Mouse (Mus musculus) kidney, postnatal 14 days (tissue): ENCODE measurements around the gene Ap1s3.

Experiments
- DNase-seq: peaks from one replicate; pipeline ENCODE4 v3.0.0; 2022; ENCODE audit warnings: mixed read lengths

The Ap1s3 gene

DNA sequence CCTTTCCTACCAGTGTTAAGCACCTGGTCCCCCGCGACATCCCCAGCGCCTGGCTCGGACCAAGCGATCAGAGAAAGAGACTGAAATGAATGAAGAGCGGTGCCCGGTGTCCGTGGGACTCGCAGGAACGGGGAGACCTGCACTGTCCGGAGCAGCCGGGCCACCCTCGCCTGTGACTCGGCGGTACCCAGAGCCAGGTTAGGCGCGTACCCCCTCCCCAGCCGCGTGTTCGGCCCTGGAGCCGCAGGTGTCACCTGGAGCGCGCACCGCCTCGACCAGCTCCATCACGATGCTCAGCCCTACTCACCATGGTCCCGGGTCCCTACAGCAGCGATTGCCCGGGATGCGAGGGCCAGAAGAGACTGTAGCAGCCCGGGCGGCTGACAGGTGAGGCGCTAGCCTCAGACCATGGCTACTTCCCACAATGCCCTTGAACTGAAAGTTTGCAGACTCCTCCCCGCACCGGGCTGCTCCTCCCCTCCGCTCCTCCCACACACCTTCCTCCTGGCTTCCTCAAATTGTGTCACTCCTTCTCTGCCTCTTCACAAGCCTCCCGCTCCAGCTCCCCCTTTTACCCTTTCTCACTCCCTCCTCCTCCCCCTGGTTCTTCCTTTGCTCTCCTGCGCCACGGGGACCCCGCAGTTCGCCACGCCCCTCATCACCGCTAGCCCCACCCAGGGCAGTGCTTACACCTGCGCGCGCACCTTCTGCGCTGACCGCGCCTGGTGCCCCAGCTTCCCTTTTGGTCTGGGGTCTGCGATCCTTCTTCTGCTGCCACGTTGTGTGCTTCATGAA lies at the start of gene Ap1s3:
Gene Ap1s3 (minus strand): TSS at position 430 of the 795 bp plus-strand sequence.
- peak; percentile 83 for DNase-seq

DNA sequence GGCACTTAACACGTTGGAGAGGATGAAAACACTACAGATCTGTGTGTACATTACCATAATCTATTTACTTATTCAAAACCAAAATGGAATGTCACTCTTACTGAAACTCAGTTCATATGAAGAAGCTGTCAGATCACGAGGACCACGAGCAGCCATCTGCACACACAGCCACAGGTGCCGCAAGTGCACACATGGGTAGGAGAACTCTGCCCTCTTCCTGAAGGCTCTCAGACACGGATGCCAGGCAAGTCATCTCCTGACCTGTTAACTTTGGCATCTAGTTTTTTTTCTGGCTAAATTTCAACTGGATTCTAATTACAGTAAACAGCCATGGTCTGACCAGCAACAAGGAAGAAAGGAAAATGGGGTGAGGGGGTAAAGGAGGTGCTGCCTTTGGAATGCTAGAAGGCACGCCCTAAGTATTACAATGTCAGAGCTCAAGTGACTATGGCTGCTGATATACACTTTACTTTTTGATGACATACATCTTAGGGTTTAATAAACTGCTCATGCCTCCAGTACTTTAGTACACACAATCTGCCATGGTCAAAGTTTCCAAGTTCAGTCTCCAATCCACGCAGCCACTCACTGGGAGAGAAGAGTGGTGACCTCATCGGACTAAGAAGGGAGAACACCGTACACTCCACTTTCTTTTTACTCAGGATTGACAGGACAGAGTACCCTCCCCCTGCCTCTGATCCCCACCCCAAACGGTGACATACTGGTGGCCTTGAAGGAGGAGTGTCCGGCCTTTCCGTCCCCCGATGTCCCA lies 42.6 kb upstream of the Ap1s3 start:
- DNase-seq, result peak; percentile 55

DNA sequence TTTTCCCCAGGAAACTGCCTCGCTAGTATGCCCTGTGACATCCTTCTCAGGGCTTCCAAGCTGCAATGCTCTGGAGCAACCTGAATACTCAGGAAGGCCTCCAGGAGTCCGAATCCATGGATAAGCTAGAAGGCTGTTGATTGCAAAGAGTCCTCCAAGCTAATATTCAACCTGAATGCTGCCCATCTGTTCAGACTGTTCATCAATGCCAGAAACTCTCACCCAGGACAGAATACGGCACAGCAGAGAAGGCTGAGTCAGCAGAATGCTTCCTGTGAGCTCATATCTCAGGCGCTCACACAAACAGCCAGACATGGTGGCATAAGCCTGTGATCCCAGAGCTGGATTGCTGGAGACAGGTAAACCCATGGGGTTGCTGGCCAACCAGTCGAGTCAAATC lies 41.3 kb upstream of the Ap1s3 start:
- no peak for DNase-seq

DNA sequence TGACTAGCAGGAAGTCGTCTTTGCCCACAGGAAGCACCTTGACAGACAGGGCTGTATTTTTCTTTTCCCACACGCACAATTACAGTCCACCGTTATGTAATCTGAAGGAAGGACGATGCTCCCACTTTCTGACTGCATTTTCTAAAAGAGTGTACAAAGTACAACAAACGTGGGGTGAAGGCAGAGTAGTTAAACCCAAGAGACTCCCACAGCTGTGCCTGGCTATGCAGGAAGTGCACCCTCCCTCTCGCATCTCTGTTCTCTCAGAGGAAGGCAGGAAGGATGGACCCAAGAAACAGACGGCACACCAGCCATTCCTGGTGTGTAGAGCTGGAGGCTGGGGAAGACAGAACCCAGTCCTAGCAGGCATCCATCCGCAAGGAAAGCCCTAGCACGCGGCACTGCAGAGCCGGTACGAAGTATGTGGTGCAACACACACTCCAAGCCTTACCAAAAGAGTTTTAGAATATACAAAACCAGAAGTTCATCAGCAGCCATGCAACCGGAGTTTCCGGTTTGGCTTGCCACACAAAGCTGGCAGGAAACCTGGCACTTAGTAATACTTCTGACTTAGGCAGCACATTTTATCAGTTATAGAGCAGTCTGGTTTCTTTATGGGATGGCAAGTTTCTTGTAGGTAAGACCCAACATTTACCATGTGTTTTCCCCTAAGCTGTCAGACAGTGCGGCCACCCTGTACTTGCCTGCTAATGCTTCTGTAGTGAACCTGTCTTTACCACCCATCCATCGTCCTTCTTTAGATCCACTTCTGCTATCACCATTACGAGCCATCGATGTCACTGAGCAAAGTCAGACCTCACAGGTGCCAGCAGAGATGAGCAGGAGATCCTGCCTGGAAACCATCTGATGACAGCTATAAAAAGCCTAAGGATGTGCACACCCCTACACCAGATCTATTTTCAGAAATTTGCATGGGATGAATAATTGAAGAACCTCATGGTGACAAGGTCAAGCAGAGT lies 39.7 kb upstream of the Ap1s3 start:
- DNase-seq, result peak; percentile 24

DNA sequence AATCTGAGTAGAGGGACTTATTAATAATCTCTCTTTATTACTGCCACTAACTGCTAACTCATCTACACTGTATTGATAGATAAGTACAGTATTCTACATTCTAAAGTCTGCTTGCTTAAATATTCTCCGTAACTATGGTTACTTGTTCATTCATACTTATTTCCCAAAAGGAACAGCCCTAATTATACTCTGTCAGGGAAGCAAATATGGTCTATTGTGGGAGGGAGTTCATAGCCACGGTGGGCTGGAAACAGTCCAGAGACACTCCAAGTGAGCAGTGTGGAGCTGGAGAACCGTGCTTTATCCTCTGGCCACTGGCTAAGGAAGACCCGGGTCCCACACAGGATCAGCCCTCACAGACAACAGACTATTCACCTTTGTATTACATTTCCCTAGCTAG lies 38.9 kb upstream of the Ap1s3 start:
- peak; percentile 22 for DNase-seq

DNA sequence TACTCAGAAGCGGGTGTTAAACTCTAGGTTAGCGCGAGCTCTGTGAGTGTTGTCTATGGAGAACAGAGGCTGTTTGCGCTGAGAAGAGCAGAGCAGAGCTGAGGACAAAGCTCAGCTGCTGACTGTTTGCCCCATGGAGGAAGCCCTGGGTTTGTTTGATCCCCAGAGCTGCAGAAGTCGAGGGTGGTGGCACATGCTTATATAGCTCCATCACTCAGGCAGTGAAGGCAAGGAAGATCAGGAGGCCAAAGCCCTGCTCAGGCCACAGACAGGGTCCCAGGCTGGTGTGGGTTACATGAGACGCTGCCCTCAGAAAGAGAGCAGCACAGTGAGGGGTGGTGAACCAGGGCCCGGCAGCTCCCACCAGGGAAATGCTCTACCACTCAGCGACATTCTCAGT lies 38.4 kb upstream of the Ap1s3 start:
- no peak for DNase-seq

DNA sequence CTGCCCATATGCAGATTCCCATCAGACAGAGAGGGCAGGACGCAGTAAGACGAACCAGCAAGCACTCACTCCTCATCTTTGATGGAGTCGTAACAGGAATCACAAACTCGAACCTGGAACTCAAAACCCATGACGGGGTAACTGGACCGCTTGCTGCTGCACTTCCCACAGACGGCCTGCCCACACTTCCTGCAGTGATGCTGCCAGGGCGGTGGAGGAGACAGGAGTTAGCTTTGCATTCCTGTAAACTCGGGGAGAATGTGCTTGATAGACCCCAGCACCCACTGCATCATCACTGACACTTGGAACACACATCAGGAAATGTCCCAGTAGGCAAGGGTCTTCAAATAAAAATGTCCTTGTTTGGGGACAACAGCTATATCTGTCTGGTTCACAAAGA lies 35.6 kb upstream of the Ap1s3 start:
- no peak for DNase-seq

DNA sequence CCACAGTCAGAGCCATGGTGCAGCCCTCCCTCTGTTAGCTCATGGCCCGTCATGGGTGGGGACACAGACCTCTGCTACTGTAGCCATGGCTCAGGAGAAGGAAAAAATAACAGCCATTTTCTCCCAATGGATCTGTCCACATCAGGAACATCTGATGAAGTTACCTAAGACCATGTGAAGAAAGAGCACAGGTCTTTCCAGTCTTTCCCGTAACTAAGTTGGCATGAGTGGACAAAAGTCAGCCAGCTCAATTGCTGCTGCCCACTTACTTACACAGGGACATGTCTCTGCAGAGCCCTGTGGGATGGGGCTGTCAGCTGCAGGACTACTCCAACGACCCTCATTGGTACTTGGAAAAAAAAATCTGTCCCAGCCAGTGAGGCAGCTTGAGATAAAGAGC lies 34.9 kb upstream of the Ap1s3 start:
- no peak for DNase-seq

DNA sequence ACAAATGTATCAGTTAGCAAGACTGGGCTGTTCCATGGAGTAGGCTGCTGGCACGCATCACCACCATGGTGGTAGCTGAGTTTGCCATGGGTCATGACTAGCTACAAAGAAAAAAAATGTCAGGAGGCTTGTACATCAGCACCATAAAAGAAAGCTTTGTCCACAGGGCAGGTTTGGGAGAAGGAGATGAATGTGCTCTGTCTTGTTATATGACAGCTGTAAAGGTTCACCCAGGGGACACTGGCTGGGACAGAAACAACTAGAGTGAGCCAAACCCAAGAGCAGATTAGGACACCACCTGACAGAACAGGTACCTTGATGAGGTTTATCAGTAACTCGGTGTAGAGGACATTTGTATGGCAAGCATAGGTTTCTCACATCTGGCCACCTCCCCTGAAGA lies 32.9 kb upstream of the Ap1s3 start:
- no peak for DNase-seq

DNA sequence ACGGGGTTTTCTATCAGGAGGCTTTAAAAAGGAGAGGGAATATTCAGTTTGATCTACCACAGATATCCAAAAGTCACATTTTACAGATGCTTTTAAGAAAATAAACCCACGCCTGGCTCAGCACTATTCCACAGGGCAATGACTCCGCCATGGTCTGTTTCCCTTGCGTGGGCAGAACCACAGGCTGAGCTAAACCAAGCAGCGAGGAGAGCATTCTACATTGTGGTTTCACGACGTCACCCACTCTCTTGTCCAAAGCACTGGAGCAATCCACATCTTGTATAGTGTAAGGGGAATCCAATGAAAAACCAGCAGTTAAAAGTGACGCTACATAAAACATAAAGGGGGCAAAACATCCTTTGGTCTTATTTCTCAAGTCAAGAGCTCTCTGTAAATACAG lies 31.7 kb upstream of the Ap1s3 start:
- no peak for DNase-seq

DNA sequence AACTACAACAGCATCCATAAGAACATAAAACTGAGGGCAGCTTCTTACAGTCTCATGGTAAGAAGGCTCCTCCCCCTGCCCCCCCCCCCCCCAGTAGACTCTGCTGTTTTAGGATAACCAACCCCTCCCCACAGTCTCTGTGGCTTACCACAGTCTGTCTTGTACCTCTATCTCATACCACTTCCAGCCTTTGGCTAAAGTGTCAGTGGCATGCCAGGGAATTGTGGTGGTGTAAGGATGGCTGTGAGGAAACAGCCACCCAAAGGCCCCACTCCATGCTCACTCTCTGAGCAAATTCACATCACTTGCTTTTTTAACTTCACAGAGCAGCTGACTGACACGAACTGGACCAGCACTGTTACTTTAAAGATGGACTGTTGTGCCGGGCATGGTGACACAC lies 26.7 kb upstream of the Ap1s3 start:
- no peak for DNase-seq

DNA sequence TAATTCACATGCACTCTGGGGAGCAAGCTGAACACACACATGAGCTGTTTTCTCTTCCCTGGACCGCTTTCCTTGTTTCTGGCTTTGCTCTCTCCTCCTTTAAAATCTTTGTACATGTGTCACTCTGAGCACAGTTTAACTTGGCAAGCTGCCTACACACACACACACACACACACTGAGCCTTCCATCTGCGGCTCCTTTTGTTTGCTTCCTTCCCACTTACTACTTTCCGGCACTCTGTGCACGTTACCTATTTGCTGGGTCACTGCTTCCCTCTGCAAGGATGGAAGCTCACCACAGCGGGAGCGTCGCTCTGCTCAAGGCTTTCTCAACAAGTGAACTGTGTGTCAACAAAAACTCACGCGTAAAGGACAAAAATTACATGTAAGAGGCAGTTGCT lies 25.6 kb upstream of the Ap1s3 start:
- peak; percentile 43 for DNase-seq

DNA sequence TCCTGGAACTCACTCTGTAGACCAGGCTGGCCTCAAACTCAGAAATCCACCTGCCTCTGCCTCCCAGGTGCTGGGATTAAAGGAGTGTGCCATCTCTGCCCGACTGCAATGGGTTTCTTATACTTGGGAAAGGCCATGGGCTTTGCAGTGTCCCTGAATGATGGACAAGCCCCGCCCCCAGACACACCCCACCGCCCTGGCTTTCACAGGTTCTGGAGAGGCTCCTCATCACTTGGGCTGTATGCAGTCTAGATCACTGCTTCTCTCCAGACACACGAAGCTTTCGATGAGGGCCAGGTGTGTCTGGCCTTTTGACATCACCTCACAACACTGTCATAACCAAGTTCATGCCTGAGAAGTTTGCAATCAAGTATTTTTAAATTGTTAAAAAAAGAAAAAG lies 25.2 kb upstream of the Ap1s3 start:
- DNase-seq, result no peak

DNA sequence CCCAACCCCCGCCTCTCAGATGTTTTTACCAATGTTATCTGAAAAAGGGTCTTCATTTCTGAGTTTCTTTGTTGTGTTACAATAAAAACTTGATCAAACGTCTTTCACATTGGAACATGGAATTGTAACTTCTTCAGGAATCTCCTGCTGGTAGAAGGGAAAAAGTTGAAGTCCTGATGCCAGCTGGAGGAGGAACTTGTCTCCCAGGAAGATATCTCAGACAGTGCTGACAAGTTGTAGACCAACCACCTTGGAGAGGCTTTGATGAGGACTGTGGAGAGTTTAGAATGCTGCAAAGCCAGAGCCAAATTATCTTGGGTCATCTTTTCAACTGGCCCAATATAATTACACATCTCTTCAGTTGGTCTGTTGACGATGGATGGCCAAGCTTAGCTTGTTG lies 20.7 kb upstream of the Ap1s3 start:
- DNase-seq, result no peak

DNA sequence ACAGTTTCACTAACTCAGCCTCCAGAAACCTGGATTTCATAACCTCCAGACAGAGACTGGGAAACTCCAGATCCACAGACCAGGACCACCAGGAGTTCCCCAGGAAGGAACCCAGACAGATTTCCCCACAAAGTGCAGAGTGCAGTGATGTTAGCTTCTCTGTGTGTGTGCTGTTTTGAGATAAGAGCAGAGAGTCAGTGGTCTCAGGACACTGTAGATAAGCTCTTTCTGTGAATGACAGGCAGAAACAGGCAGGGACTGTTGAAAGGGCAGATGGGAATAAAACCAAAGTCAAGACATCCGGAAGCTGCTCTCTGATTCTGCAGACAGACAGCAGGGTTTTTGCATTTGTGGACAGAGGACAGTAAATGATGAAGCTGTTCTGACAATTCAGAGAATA lies 15.5 kb upstream of the Ap1s3 start:
- no peak for DNase-seq

DNA sequence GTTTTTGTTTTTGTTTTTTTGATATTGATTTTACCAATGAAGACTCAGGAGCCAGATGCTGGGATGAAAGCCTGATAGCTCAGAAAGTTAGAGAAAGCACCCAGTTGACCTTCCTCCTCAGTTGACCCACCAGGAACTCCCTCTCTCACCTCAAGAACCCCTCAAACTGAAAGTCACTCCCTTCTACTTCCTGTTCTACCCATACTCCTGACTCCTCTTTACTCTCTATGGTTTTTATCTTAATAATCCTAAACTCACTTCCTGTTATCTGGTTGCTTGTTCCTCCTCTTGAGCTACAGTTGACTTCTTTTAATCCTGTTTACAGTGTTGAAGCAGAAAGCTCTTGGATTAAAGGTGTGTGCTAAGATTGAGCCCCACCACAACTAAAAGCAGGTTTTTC lies 12.3 kb upstream of the Ap1s3 start:
- DNase-seq, result no peak

DNA sequence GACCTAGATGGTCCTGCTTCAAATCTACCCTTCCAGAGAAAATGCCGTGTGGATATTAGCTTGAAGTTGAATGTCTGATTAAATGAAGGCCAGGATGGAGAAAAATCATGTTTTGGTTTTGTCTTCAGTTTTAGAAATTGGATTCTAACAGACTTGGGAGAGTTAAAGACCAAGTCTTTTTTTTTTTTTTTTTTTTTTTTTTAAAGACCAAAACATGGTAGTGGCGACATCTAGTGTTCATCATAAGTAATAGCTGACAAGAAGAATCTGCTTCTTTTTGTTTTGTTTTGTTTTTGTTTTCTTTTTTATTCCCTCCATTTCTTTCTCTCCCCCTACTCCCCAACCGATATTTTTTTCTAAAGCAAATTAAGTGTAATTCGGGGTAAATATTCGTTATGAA lies 11.2 kb upstream of the Ap1s3 start:
- no peak for DNase-seq

DNA sequence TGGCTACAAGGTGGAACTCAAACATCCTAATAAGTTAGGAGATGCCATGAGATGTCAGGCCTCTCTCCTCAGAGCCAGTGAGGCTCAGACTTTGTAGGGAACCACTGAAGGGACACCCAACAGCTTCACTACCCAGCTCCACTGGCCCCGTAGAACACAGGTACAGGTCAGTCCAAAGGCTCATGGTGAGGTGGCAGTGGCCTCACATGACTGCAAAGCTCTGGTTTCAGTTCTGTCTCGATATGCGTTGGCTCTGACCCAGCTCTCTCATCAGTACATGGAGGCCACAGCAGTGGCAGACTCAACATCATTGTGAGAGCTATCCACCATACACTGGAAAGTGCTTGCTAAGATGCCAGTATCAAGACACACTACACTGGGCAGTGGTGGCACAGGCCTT lies 9.0 kb upstream of the Ap1s3 start:
- no peak for DNase-seq

DNA sequence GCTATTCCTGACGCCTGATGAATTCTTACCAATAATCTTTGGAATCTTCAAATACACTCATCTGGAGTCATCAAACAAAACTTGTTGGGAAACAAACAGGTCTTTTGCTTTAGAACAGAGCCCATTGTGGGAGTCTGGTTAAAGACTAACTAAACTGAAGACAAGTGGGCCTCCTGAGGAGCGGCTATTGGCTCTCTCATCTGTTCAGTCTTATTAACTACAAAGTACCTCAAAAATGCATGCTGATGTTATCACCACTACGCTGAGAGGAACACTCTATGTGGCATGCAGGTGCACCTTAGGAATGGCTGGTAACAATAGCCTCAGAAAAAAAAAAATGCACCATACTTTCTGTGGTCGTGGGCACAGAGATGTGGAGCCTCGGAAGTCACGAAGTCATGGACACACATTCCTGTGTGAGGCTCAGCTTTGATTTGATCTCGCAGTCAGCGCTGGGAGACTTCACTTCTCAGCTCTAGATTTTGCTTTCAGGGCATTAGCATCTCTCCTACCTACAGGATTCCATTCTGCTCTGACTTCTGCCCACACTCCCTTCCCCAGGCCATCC lies 6.4 kb upstream of the Ap1s3 start:
- DNase-seq, result no peak

DNA sequence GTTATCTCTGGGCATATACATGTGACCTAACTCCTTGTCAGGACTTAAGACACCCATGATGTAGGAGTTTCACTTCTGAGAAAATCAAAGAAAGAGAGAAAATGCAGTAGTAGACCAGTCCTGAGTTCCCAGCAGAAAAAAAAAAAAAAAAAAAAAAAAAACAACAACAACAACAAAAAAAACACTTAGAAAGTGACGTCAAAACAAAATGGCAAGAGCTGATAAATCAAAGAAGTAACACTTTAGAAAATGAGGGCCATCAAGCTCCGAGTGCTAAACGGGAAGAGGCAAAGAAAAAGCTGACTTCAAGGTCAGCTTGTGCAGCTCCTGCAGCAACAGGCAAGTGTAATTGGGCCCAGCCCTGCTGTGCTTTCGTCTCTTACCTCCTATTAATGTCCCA lies 3.9 kb upstream of the Ap1s3 start:
- DNase-seq, result no peak

DNA sequence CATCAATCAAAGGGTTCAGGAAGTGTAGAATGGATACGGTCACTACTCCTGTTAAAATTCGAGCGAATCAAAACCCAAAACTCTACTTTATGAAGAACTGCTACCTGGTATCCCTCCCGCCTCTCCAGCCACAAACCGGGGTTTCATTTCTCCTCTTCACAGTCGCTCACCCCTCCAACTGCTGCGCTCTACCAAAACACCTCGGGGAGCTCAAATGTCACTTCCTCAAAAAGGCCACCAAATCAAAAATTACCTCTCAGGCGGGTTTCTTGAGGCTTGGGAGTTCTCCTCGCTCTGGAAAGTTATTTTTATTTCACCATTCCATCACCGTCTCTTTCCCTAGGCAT lies 603 bp downstream of the Ap1s3 start:
- no peak for DNase-seq

DNA sequence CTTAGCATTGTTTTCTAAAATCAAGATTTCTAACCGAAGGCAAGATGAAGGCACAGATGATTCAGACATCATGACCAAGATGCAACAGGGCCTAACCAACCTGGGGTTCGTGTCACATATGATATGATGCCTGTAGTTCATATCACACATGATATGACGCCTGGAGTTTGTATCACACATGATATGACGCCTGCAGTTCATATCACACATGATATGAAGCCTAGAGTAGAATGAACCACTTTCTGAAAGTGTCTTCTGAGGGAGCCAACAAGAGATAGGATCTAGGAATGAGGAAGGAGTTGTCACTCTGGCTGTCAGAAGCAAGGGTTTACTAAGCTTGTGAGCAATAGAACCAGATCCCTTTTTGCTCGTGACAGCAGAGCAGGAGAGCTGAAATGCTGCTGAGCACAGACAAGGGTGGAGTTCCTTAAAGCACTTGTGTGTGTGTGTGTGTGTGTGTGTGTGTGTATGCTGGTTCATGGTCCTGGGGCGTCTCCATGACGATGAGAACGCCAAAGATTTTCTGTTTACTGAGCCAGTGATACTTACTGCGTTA lies 2.3 kb downstream of the Ap1s3 start:
- no peak for DNase-seq

DNA sequence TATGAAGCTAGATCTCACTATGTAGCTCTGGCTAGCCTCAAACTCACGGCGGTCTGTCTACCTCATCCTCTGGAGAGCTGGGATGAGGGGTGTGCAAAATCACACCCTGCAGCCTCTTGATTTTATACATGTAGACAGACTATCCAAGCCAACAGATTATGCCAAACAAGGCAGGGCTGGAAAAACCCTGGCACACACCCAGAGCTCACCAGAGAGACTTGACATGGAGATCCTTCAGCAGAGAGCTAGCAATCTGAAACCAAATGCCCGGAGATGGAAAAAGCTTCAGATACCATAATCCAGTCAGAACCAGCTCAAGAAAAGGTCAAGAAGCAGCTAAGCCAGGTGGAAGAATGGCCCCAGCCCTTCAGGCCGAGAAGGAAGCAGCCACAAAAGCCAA lies 6.9 kb downstream of the Ap1s3 start:
- no peak for DNase-seq
